Mouse (Mus musculus) heart, postnatal 0 days (tissue): ENCODE data around the gene Msh2.

ENCODE experiments used
- CTCF ChIP-seq: IDR thresholded peaks from 2 replicates; pipeline ENCODE4 v1.5.1; 2016; ENCODE audit warnings: antibody characterized with exemption, control low read depth, low read depth
- EP300 ChIP-seq: IDR thresholded peaks from 2 replicates; pipeline ENCODE4 v1.6.1; 2016; ENCODE audit warnings: antibody characterized with exemption, low read depth

DNA sequence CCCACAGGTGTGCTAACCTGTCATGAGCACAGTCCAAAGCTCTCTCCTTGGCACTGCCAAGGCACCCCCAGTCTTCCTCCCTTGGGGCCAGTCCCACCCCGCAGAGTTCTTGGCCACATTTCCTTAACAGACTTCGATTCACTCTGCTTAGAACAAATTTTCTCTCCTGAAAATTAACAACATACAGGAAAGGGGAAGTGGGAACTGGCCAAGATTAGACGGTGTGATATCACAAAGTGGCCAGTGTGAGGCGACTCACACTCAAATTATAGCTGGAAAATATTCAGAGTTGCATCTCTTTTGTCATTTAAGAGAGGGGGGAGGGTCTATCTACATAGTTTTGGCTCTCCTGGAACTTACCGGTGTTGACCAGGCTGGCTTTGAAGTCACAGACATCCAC is 32.9 kb upstream of the Msh2 start:
- no peak for TF ChIP-seq CTCF
- TF ChIP-seq EP300, result no peak
